ENCODE assay signal across 30 mouse cellular contexts in genomic region chr19:5991467-5991866, GRCm38 (mm10). TPM values are rescaled to one million over a fixed set of nuclear protein-coding genes. Genes with fewer than 3 reads are reported as not detected.
DNase-seq lines count a peak whose midpoint lies in the region; ATAC-seq lines count a peak whose summit lies in the region.
"Had no signal": no experiment of that assay in that cellular context is flagged by ENCODE, and none has a peak within 500 bp of the region (broad histone marks: within the 10 kb centered on the region; RNA-seq: fewer than 3 reads in every experiment).

No protein-coding gene starts in this region.

- H3K36me3 ChIP-seq in embryonic facial prominence, embryonic 12.5 days, result no peaks in the 10 kb centered on the region
- no peaks in the 10 kb centered on the region for H3K36me3 ChIP-seq in embryonic facial prominence, embryonic 10.5 days (replicated peaks)
- peaks cover 29% of the 10 kb centered on the region for H3K36me3 ChIP-seq in liver, embryonic 16.5 days (ENCODE audit: control insufficient read depth, insufficient read depth)
- peaks cover 7% of the 10 kb centered on the region for H3K36me3 ChIP-seq in liver, embryonic 11.5 days (ENCODE audit: control insufficient read depth, insufficient read depth, low read length)
- H3K36me3 ChIP-seq: midbrain, embryonic 13.5 days had no signal

- no peak overlapping the region for H3K4me2 ChIP-seq in embryonic facial prominence, embryonic 12.5 days (replicated peaks)
- no peak overlapping the region for H3K4me2 ChIP-seq in liver, embryonic 16.5 days (ENCODE audit: low read depth, low read length)
- no peak overlapping the region for H3K4me2 ChIP-seq in liver, embryonic 11.5 days
- H3K4me2 ChIP-seq: midbrain, embryonic 13.5 days had no signal

- H3K9ac ChIP-seq in embryonic facial prominence, embryonic 12.5 days, result no peak overlapping the region
- no peak overlapping the region for H3K9ac ChIP-seq in liver, embryonic 16.5 days (ENCODE audit: low read depth, low read length)
- H3K9ac ChIP-seq in liver, embryonic 11.5 days (ENCODE audit: low read depth, low read length), result no peak overlapping the region
- H3K9ac ChIP-seq: midbrain, embryonic 13.5 days had no signal

- H3K4me3 ChIP-seq in embryonic facial prominence, embryonic 12.5 days, result no peak overlapping the region
- H3K4me3 ChIP-seq in embryonic facial prominence, embryonic 10.5 days, result no peak overlapping the region
- no peak overlapping the region for H3K4me3 ChIP-seq in liver, embryonic 16.5 days (ENCODE audit: low read depth, low read length)
- no peak overlapping the region for H3K4me3 ChIP-seq in liver, embryonic 11.5 days (ENCODE audit: low read depth, low read length)
- H3K4me3 ChIP-seq: layer of hippocampus, adult 2 months; midbrain, embryonic 13.5 days had no signal

- peaks cover 7% of the 10 kb centered on the region for H3K4me1 ChIP-seq in embryonic facial prominence, embryonic 12.5 days
- peaks cover 19% of the 10 kb centered on the region for H3K4me1 ChIP-seq in embryonic facial prominence, embryonic 10.5 days
- peaks cover 22% of the 10 kb centered on the region for H3K4me1 ChIP-seq in liver, embryonic 16.5 days (ENCODE audit: control insufficient read depth, low read depth, low read length)
- peaks cover 12% of the 10 kb centered on the region for H3K4me1 ChIP-seq in liver, embryonic 11.5 days (replicated peaks; ENCODE audit: control insufficient read depth, insufficient read depth, low read length)

- 0 out of 2 replicates have a peak overlapping the region, but pooled peaks have one; percentile 23 for H3K27ac ChIP-seq in embryonic facial prominence, embryonic 12.5 days
- no peak overlapping the region for H3K27ac ChIP-seq in embryonic facial prominence, embryonic 10.5 days (replicated peaks)
- H3K27ac ChIP-seq in liver, embryonic 16.5 days (ENCODE audit: low read length), result peak overlapping the region; percentile 18; the same call in 1 of the 2 replicates
- no peak overlapping the region for H3K27ac ChIP-seq in liver, embryonic 11.5 days (ENCODE audit: low read depth, low read length)
- H3K27ac ChIP-seq: layer of hippocampus, adult 2 months; midbrain, embryonic 13.5 days had no signal

- ATAC-seq in embryonic facial prominence, embryonic 12.5 days (ENCODE audit: insufficient number of reproducible peaks, insufficient read depth, low FRiP score, low TSS enrichment), result no peak
- ATAC-seq in liver, embryonic 16.5 days (ENCODE audit: low read depth), result no peak
- no peak for ATAC-seq in liver, embryonic 11.5 days (replicated peaks; ENCODE audit: low FRiP score)
- ATAC-seq in megakaryocyte, adult 5-6 weeks (ENCODE audit: poor library complexity, severe bottlenecking), result 0 out of 2 replicates have a peak, but pooled peaks have one; percentile 13
- no peak for ATAC-seq in megakaryocyte-erythroid progenitor cell, adult 5-6 weeks (replicated peaks; ENCODE audit: low FRiP score, low TSS enrichment, poor library complexity, severe bottlenecking)
- no peak for ATAC-seq in cerebellum, adult (ENCODE audit: insufficient number of reproducible peaks, low FRiP score, low TSS enrichment)
- ATAC-seq: activated CD4-positive, CD25-positive, alpha-beta regulatory T cell, adult 4 months; intestine, postnatal 0 days; midbrain, embryonic 13.5 days had no signal

- H3K9me3 ChIP-seq in embryonic facial prominence, embryonic 12.5 days, result no peaks in the 10 kb centered on the region
- no peaks in the 10 kb centered on the region for H3K9me3 ChIP-seq in embryonic facial prominence, embryonic 10.5 days
- no peaks in the 10 kb centered on the region for H3K9me3 ChIP-seq in liver, embryonic 16.5 days (replicated peaks; ENCODE audit: control insufficient read depth, low read length)
- no peaks in the 10 kb centered on the region for H3K9me3 ChIP-seq in liver, embryonic 11.5 days (ENCODE audit: control insufficient read depth, low read length)
- H3K9me3 ChIP-seq: G1E; midbrain, embryonic 13.5 days had no signal

- WGBS in embryonic facial prominence, embryonic 12.5 days, result 88% methylated on average over 7 of the region's 7 CpGs
- WGBS in embryonic facial prominence, embryonic 10.5 days, result 85% methylated on average over 7 of the region's 7 CpGs
- WGBS in liver, embryonic 16.5 days (ENCODE audit: insufficient replicate concordance), result 78% methylated on average over 7 of the region's 7 CpGs
- 83% methylated on average over 7 of the region's 7 CpGs for WGBS in liver, embryonic 11.5 days

- H3K27me3 ChIP-seq in embryonic facial prominence, embryonic 12.5 days, result no peaks in the 10 kb centered on the region
- no peaks in the 10 kb centered on the region for H3K27me3 ChIP-seq in embryonic facial prominence, embryonic 10.5 days (replicated peaks; ENCODE audit: low read depth, poor library complexity, severe bottlenecking)
- H3K27me3 ChIP-seq in liver, embryonic 16.5 days (ENCODE audit: control insufficient read depth, insufficient read depth, low read depth, low read length), result no peaks in the 10 kb centered on the region
- H3K27me3 ChIP-seq in liver, embryonic 11.5 days (replicated peaks; ENCODE audit: control insufficient read depth, insufficient read depth, low read length), result no peaks in the 10 kb centered on the region
- H3K27me3 ChIP-seq: CH12.LX; midbrain, embryonic 13.5 days had no signal

- DNase-seq in embryonic facial prominence, embryonic 10.5 days (ENCODE audit: low spot score), result no peak
- DNase-seq in liver, embryonic 11.5 days (ENCODE audit: low spot score), result no peak
- DNase-seq: adrenal gland, postnatal 10 days; cerebellum, adult 9-10 months; heart, postnatal 4 days; kidney, postnatal 25 days; lung, adult 18-20 months; lung, postnatal 10 days; right cerebral cortex, postnatal 14 days; thymus, postnatal 36 days had no signal

RNA-seq across cellular contexts. Expression of gene Slc22a20, which starts 5.5 kb away (rescaled TPM):
- not detected in 2 replicates for polyA plus RNA-seq in embryonic facial prominence, embryonic 12.5 days (2016; fragmentation: Nextera tagmentation; extraction: Ambion mirVana)
- polyA plus RNA-seq in embryonic facial prominence, embryonic 10.5 days (2016; fragmentation: Nextera tagmentation; extraction: Ambion mirVana), result not detected in 2 replicates
- 0.06 TPM in 2 replicates for polyA plus RNA-seq in liver, embryonic 16.5 days (2015; fragmentation: Nextera tagmentation; extraction: Ambion mirVana)
- not detected in 2 replicates for polyA plus RNA-seq in liver, embryonic 11.5 days (2014; fragmentation: Nextera tagmentation; extraction: Ambion mirVana)
- total RNA-seq in megakaryocyte, adult 5-6 weeks (2015), result 0.16 and 0.20 TPM in 2 replicates
- total RNA-seq in megakaryocyte, adult 5-6 weeks (2017), result 1.1 and 1.2 TPM in 2 replicates
- not detected in 2 replicates for total RNA-seq in megakaryocyte-erythroid progenitor cell, adult 5-6 weeks (2014; fragmentation: Nextera tagmentation)
- not detected in 2 replicates for total RNA-seq in megakaryocyte-erythroid progenitor cell, adult 5-6 weeks (2017)
- total RNA-seq: adrenal gland, postnatal 10 days; CH12.LX; G1E; gastrocnemius, postnatal 4 days; heart, adult 8-10 months; heart, postnatal 4 days; layer of hippocampus, adult 2 months; layer of hippocampus, postnatal 25 days; monocyte, adult 5-6 weeks had no signal
- polyA plus RNA-seq: activated CD4-positive, CD25-positive, alpha-beta regulatory T cell, adult 4 months; forebrain, embryonic 11.5 days; G1E; heart, embryonic 16.5 days; intestine, postnatal 0 days; kidney, embryonic 14.5 days; limb, embryonic 11.5 days; midbrain, embryonic 13.5 days; neural tube, embryonic 11.5 days had no signal

RNA-seq across cellular contexts. Expression of gene Capn1, which starts 24.2 kb away (rescaled TPM):
- polyA plus RNA-seq in embryonic facial prominence, embryonic 12.5 days (2016; fragmentation: Nextera tagmentation; extraction: Ambion mirVana), result 7.0 and 7.7 TPM in 2 replicates
- 2.9 and 3.2 TPM in 2 replicates for polyA plus RNA-seq in embryonic facial prominence, embryonic 10.5 days (2016; fragmentation: Nextera tagmentation; extraction: Ambion mirVana)
- 22.2 and 23.4 TPM in 2 replicates for polyA plus RNA-seq in liver, embryonic 16.5 days (2015; fragmentation: Nextera tagmentation; extraction: Ambion mirVana)
- polyA plus RNA-seq in liver, embryonic 11.5 days (2014; fragmentation: Nextera tagmentation; extraction: Ambion mirVana), result 25.2 and 25.8 TPM in 2 replicates
- 31.1 and 32.2 TPM in 2 replicates for total RNA-seq in megakaryocyte, adult 5-6 weeks (2015)
- total RNA-seq in megakaryocyte, adult 5-6 weeks (2017), result 53.7 and 54.8 TPM in 2 replicates
- total RNA-seq in megakaryocyte-erythroid progenitor cell, adult 5-6 weeks (2014; fragmentation: Nextera tagmentation), result 41.2 and 46.0 TPM in 2 replicates
- 30.6 and 53.5 TPM in 2 replicates for total RNA-seq in megakaryocyte-erythroid progenitor cell, adult 5-6 weeks (2017)

RNA-seq across cellular contexts. Expression of gene Pola2, which starts 27.5 kb away (rescaled TPM):
- polyA plus RNA-seq in embryonic facial prominence, embryonic 12.5 days (2016; fragmentation: Nextera tagmentation; extraction: Ambion mirVana), result 80.5 and 82.9 TPM in 2 replicates
- 119 and 120 TPM in 2 replicates for polyA plus RNA-seq in embryonic facial prominence, embryonic 10.5 days (2016; fragmentation: Nextera tagmentation; extraction: Ambion mirVana)
- polyA plus RNA-seq in liver, embryonic 16.5 days (2015; fragmentation: Nextera tagmentation; extraction: Ambion mirVana), result 47.2 and 48.6 TPM in 2 replicates
- polyA plus RNA-seq in liver, embryonic 11.5 days (2014; fragmentation: Nextera tagmentation; extraction: Ambion mirVana), result 129 and 131 TPM in 2 replicates
- total RNA-seq in megakaryocyte, adult 5-6 weeks (2015), result 36.9 and 37.7 TPM in 2 replicates
- 29.0 and 33.7 TPM in 2 replicates for total RNA-seq in megakaryocyte, adult 5-6 weeks (2017)
- total RNA-seq in megakaryocyte-erythroid progenitor cell, adult 5-6 weeks (2014; fragmentation: Nextera tagmentation), result 134 and 164 TPM in 2 replicates
- total RNA-seq in megakaryocyte-erythroid progenitor cell, adult 5-6 weeks (2017), result 62.6 and 87.0 TPM in 2 replicates

RNA-seq across cellular contexts. Expression of gene Syvn1, which starts 54.9 kb away (rescaled TPM):
- 26.4 and 29.8 TPM in 2 replicates for polyA plus RNA-seq in embryonic facial prominence, embryonic 12.5 days (2016; fragmentation: Nextera tagmentation; extraction: Ambion mirVana)
- 34.5 and 38.1 TPM in 2 replicates for polyA plus RNA-seq in embryonic facial prominence, embryonic 10.5 days (2016; fragmentation: Nextera tagmentation; extraction: Ambion mirVana)
- polyA plus RNA-seq in liver, embryonic 16.5 days (2015; fragmentation: Nextera tagmentation; extraction: Ambion mirVana), result 14.4 and 19.0 TPM in 2 replicates
- polyA plus RNA-seq in liver, embryonic 11.5 days (2014; fragmentation: Nextera tagmentation; extraction: Ambion mirVana), result 30.7 and 33.7 TPM in 2 replicates
- total RNA-seq in megakaryocyte, adult 5-6 weeks (2015), result 16.8 and 17.8 TPM in 2 replicates
- total RNA-seq in megakaryocyte, adult 5-6 weeks (2017), result 6.3 and 7.2 TPM in 2 replicates
- total RNA-seq in megakaryocyte-erythroid progenitor cell, adult 5-6 weeks (2014; fragmentation: Nextera tagmentation), result 31.2 and 52.3 TPM in 2 replicates
- 5.8 and 7.5 TPM in 2 replicates for total RNA-seq in megakaryocyte-erythroid progenitor cell, adult 5-6 weeks (2017)

Comparison
In these comparisons a context has a peak if more than half of its experiments do, and no peak if none do; other contexts are left out.
1. H3K27ac ChIP-seq: peak in embryonic facial prominence, embryonic 12.5 days (single experiment) and liver, embryonic 16.5 days (single experiment); none in embryonic facial prominence, embryonic 10.5 days (single experiment) and liver, embryonic 11.5 days (single experiment).